Mouse (Mus musculus) kidney, postnatal 10 days (tissue): ENCODE data around the gene Btbd9.
A peak's percentile ranks its signal among the peaks of the same experiment; 100 is the strongest.

Source experiments
- DNase-seq: peaks from one replicate; pipeline ENCODE4 v3.0.0; 2021; ENCODE audit warnings: mixed read lengths

The Btbd9 gene

DNA sequence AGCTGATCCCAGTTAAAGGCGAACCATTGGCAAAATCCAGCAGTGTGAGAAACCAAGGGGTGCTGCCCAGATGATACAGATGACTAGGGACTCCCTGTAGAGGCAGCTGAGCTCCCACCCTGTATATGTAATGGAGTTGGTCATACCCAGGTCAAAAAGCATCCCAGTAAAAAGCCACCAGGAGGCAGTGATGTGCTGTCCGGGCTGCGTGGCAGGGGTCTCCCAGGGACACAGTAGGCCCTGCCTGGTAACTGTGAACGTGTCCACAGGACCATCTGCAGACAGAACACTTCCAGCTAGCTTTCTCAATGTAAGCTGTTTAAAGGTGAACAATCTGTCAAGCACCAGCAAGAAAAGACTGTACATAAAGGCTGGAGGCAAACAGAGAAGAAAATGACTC, 343.6 kb downstream of the Btbd9 start:
- DNase-seq, result no peak

DNA sequence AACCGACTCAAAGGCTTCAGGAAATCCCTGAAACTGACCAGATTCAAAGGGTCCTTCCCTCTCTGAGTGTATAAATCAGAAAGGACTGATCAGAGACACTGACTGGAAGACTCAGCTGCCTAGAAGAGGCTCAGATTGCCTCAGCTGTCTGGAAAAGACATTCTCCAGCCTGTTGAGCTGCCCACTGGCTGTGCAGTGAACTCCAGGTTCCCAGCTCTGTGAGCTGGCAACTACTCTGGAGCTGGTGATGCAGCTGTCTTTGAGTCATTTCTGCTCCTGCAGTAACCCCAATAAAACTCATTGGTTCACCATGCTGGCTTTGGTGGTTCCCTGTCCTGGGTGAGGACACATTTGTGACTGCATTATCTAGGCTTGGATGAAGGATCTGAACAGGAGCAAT, 344.8 kb downstream of the Btbd9 start:
- DNase-seq, result no peak

DNA sequence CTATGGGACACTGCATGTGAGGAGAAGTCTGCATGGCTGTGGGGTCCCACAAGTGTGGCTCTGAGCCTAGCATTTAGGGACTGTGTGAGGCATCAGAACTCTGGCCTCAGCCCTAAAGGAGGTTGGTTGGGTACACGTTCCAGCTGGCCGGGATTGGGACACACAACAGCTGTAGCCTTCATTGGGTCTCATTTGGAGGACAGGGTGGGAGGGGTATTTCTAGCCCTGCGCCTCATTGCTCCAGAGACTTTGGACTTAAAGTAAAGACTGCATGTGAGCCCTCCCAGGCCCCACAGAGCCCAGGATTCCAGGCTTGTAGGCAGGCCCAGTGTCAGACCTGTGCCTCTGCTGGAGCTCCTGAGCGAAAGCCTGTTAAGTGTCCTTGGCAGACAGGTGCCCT, 345.9 kb downstream of the Btbd9 start:
- peak; percentile 64 for DNase-seq

DNA sequence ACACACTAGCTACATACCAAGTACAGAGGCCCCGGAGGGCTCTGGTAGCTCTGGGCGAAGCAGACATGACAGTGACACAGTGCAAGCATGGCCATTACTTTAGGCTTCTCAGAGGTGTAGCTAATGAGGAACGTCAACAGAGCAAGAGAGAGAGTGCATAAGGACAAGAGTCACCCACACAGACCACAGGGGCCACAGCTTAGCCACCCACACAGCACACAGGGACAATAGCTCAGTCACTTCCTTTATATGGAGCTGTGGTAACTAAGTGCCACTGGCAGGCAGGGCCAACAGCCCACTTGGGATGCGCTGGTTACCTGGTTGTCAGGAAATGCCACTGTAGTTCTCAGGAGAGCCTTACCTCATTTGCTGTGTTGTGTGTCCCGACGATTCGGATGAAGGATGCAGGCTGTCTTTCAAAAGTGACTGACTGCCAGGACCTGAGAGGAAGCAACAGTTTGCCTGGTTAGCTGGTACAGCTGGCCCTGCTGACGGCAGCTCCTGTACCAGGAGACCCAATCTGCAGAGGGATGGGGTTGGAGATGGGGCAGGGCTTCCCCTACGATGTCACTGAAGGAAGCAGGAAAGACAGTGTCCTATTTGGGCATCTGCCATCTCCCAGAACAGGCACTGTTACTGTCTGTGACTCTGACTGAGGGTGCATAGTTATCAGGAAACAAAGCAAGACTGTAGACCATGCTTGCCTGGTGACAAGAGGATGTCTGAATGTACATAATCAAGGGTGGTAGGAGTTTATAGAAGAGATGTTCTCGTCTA, 347.7 kb downstream of the Btbd9 start:
- no peak for DNase-seq

DNA sequence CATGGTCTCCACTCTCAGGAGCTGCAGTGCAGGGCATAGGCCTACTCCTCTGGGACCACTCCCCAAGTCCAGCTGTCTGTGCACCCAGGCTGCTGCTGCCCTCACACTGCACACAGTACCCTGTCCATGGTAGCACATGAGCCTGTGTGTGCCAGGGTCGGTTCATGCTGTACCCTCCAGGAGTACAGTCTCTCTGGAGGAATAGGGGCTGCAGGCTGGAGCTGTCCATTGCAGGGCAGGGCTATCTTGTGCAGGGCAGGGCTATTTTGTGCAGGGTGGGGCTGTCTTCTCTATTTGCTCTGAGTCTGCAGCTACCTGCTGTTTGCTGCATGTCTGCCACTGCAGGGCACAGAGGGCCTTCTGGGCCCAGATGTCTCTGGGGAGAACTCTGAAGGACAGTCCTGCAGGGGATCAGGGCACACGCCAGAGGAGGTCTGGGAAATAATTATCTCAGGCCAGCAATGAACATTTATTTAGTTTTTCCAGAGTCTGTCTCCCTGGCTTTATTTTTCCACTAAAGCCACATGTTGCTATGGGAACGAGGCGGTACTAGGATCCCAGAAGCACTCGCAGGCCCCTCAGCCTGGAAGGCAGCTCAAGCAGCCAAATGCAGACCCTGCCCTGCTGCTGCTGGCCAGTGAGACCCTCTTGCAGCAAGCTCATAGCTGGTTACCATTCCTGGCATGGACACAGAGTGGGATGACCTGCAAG, 351.1 kb downstream of the Btbd9 start:
- no peak for DNase-seq

DNA sequence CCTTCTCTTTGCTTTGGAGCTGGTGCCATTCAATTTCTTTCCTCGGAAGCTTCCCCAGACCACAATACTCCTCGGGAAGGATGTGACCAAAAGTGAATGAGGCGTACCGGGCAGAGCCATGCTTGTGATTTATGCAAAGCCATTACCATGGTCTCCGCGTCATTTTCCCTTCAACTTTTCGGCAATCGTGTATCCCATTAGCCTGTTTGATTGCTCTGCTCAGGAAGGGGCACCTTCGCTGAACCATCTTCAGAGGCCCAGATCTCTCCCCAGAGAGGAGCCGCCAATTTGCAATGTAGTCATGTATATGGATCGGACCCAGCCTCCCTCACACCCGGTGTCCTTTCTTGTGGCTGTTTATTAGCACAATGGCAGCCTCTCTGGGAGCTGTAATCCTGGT, 353.5 kb downstream of the Btbd9 start:
- DNase-seq, result no peak

DNA sequence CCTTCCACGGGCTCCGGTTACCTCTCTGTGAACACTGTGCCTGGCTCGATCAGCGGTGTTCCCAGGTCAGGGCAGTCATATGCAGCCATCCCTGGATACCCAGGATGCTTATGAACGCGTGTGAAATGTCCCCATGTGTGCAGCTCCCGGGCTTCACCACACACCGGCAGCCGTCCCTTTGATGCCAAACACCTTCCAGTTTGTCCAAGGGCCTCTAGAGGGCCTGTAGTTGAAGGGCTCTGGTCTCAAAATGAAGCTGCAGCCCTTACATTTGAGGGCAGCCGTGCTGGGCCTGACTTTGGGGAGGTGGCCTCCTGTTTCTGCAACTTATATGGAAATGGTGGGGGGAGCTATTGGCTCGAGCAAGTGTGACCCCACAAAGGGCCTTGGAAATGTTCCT, 353.9 kb downstream of the Btbd9 start:
- no peak for DNase-seq

DNA sequence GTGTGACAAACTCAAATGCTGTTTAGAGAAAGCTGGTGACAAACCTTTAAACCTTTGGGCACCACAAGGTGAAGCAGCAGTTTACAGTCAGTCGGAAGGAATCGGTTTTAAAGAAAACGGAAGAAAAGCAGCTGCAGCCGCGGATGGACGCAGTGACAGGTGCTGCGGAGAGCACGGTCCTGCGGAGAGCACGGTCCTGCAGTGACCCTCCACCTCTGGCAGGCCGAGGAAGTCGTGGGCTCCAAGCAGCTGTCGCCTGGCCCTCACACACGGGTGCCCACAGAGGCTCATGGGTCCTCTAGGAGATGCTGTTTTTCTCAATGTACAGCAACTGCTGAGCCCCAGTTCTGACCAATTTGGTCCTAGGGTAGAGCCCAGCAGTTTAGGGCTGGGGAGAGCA, 354.6 kb downstream of the Btbd9 start:
- DNase-seq, result no peak

DNA sequence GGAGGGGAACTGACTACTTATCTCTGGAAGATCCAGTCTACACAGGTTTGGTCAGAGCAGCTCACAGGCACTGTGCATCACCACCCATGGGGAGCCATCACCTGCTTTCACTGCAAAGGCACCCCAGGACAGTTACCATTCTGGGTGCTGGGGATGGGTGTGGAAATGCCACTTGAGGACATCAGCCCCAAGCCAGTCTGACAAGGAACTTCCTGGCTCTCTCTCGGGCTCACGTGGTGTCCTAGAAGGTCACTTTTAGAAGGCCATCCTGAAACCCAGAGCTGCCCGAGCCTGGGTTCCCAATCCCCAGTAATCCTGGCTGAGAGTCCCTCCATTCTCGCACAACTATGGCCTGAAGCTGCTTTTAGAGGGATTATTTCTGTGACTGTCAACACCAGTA, 360.5 kb downstream of the Btbd9 start:
- DNase-seq, result no peak

DNA sequence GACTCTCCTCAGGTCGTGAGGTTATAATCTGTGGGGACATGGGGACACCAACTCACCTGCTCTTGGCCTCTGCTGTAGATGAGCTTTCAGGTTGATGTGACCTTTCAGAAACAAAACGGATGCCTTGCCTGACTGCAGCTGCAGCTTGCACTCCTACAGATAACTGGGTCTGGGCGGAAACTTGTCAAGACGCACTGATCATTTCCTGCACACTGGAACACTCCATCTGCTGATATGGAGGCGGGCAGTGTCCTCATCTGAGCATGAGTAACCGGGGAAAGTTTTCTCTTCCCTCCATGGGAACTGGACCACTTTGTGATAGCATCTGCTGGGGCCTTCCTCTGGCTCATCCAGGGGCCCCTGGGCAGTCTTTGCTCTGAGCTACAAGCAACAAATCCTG, 361.9 kb downstream of the Btbd9 start:
- no peak for DNase-seq

DNA sequence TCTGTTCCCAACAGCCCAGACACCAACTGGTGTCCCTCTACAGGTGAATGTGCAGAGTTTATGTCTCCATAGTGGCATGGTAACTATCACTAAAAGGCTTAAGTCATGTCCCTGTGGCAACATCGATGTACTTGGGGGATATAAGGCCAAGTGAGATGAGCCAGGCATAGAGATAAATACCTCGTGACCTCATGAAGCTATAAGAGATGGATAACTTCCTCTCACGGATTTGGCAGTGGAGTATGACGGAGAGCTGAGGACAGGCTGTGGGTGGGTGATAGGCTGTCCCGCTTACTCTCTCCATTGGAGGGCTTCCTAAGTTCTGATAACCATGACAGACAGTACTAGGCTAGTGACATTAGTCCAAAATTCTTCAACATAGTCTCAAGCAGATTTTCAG, 362.9 kb downstream of the Btbd9 start:
- DNase-seq, result no peak

DNA sequence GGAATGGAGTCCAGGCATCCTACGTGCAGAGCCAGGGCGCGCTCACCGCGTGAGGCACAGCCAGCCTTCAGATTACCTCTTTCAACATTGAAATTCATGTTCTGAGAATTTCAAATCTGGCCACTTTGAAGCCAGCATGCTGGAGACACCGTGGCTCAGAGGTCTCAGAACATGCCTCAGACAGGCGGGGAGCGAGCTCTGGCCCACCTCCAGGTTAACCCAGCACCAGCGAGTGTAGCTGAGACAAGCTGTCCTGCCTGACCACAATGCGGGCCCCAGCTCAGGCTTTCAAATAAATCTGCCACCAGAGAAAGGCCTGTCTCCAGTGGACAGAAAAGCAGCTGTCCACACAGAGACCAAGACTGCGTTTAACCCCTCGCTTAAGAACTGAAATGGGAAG, 363.6 kb downstream of the Btbd9 start:
- peak; percentile 55 for DNase-seq

DNA sequence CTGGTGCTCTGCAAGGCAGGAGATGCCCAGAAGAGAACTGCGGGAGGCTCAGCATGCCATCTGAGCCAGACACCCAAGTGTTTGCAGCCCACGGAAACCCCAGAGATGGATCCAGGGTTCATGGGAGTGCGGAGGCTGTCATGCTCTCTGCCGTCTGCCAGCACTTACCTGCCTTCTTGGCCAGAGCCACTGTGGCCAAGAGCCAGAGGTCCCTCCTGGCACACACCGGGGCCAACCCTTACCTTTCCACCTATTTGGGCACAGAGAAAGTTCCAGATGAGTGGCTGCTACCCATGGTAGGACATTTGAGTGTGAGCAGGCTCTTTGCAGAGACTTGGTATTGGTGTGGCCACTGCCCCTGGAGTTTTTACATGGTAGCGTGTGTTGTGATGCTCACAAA, 365.4 kb downstream of the Btbd9 start:
- DNase-seq, result no peak

DNA sequence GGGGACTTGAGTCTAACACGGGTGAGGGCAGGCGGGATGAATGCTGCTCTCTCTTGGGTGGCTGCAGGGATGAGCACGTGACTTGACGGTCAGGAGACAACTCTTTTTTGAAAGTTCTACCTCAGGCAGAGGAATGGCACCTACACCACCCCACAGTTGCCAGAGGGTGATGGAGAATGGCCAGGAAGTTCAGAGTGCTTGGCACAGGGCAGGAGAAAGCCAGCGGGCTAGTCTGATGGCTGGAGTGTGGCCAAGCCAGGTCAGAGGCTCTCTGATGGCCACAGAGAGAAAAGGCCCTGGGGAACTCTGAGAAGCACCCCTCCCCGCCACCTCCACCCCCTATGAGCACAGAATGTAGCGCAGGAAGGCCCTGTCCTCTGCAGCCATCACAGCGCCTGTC, 366.0 kb downstream of the Btbd9 start:
- DNase-seq, result no peak

DNA sequence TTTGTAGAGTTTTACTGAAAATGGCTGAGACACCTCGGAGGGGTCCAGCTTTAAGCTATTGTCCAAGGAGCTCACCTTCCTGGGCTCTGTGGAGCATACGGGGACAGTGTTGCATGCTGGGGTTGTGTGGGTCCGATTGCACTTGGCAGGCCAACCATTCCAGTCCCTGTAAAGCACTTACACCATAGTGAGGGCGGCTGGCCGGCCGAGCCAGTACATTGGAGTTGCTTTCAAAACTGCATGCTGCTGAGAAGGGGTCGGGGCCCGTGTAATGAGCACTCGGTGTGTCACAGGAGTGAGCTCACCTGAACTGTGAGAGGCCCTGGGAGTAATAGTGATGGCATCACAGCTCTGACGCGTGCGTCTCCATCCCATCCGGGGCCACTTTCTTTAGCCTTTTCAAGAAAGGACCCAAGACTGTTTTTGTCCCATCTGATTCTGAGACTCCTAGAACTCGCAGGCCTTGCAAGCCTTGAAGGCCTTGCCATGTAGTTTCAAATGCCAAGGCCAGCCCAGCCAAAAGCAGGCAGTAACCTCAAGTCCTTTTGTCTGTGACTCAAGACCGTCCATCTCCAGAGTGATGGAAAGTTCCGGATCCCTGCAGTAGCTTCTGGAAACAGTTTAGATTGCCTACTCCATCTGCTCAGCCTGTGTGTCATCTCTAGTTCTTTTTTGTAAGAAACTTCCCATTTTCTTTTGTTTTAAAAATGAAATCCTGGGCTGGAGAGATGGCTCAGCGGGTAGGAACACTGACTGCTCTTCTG, 371.0 kb downstream of the Btbd9 start:
- DNase-seq, result no peak

DNA sequence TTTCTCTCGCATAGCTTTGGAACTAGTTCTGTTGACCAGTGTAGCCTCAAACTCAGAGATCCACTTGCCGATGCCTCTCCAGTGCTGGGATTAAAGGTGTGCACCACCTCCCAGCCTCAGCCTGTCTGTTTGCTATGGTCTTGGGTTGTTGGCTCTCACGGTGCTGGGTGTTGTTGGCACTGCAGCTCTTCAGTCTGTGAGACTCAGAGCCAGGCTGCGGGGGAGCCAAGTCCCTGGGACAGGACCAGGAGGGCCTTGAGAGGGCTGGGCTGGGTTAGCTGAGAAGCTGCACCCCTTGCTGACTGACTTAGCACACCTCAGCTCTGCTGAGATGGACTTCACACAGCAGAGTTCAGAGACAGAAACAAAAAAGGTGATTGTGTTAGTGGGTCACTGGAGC, 376.0 kb downstream of the Btbd9 start:
- DNase-seq, result no peak

DNA sequence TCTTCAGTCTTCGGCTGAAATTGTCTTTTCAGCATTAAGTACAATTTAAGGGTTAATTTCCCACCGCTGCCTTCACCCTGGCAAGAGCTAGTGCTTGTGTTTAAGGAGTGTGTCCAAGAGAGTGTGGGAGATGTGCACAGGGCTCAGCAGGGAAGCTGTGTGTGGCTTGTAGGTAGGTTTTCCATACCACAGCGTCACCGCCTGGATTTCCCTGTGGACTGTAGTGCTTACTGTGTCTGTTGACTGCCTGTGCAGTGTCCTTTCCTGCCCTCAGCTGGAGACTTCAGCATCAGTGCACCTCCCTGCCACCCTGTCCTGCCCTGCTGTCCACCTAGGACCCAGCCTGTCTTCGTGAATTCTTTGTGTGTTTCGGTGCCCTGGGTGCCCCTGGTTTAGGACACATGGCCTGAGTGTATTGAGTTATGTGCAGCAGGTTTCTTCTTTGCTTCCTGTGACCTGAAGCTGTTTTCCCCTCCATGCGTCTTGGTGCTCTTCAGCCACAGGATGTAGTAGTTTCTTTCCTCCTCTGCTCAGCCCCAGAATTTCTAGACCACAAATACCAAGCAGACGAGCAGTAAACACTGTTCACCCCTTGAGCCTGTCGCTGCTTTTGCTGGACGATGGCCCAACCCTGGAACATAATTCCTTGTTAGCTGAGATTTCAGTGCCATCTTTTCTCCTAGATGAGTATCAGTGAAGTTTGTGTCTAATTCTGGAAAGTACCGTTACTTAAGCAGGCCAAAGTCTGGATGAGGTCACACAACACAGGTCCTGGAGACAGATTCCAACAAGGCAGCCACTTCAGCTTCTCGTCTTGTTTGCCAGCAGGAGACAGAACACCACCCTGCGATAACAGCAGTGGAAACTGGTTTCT, 376.7 kb downstream of the Btbd9 start:
- DNase-seq, result no peak

DNA sequence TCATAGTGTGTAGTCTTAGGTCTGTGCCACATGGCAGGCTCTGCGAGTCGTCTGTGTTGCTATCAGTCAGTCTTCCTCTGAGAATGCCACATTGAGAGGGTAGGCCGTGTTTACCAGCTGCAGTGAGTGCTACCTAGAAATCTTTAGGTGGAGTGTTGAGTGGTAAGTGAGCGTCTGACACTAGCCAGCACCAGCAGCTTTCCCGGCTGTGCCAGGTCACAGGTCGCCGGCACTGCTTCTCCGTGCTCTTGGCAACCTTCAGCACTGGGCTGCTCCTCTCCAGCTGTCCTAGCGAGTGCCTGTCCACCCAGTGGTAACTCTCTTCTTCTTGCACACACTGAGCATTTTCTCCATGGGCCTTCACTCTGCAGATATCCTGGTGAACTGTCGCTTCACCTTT, 377.9 kb downstream of the Btbd9 start:
- DNase-seq, result peak; percentile 55

DNA sequence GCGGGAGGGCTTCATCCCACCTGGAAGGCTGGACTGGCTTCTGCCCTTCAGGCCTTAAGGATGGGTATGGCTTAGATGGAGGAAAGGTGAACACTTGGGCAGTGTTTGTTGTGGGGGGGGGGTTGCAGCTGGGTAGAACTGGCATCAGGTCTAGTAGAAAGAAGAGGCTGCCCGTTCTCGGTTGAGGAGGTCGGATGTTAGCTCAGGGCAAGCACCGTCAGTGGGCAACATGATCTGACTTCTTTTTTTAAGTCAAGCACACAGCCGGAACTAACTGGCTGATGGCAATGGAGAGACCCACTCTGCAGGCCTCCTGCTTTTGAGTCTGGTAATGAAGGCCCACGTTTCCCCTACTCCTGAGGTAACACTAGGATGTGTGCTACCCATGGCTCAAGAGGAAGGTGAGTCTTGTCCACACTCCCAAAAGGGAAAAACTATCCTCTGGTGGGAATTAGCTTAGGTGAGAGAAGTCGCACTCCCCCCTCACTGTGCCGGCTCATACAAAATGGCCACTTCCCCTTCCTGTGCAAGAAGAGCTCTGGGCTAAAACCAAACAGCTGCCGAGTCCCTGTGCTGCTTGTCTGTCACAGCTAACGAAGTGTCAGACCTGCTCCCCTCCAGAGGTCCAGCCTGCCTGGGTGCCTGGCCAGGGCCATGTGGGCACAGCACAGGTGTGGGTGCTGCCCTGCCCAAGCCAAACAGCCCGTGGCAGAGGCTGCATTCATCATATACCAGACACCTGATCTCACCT, 378.8 kb downstream of the Btbd9 start:
- peak; percentile 24 for DNase-seq

DNA sequence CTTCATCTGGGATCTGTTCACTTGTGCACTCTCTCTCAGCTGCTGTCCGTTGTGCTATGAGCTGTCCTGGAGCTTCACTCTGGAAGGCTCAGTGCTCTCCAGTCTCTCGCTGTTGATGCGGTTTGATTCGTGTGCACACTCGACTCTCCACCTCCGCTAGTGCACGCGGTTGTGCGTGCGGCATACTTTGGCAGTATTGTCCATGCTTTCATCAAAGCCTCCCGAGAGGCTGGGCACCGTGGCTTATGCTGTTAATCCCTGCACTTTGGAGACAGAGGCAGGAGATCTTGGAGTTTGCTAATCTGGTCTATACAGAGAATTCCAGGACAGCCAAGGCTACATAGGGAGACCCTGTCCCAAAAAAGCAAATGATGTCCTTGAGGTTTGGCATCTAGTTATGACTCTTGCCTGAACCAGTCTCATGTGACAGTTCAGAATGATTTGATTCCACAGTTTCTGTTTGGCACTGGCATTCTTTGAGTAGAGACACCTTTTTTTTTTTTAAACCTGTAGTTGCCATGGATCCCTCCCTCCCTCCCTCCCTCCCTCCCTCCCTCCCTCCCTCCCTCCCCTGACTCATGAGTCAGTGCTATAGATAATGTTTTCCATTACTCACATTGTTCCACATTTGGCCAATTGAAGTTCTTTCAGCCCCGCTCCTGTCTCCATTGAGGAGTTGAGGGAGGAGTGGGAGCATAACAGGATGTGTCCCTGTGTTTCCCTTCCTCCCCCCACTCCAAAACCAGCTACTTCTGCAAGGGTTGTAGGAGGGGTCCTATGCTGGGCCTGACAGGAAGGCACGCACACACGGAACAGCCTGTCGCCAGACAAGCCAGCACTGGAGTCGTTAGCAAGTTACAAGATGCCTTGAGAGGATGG, 379.6 kb downstream of the Btbd9 start:
- peak; percentile 38 for DNase-seq

DNA sequence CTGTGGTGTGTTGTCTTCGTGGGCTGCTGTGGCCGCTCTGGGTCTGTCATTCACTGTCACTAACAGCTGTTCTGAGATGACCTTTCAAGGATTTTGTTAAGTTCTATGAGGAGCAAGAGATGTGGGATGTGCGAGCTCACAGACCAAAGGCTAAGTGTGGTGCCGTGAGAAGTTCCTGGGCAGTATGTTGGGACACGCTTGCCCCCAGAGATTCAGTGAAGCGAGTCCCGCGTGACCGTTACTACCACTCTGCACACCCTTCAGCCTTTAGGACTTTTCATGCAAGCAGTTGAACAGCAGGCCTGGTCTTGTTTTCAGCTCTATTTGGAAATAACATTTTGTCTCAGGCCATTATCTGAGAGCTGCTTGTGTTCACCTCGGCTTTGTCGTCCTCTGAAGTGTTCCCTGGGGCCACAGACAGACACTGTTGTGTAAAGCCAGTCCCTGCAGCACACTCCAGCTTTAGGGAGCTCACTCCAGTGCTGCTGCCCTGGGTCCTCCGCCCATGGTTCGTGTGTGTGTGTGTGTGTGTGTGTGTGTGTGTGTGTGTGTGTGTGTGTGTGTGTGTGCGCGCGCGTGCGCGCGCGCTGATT, 380.6 kb downstream of the Btbd9 start:
- DNase-seq, result peak; percentile 9
